Mouse (Mus musculus) embryonic stem cell, embryonic (primary cell): Measurements from ENCODE around the gene Asb18.

ENCODE experiments used
- CTCF ChIA-PET, 4 experiments: fragments of 300-600 bp in 2 of 4; fragments of 350-600 bp in 2 of 4; sonication (Branson Sonifier 250); formaldehyde crosslinking; loops; one replicate each; lab custom pipeline; 2022; ENCODE audit warnings: inconsistent platforms in 2 of 4; lab: Charles Lee
- POLR2A ChIA-PET, 4 experiments: fragments of 300-600 bp in 2 of 4; fragments of 350-600 bp in 2 of 4; sonication (Branson Sonifier 250); formaldehyde crosslinking; loops; one replicate each; lab custom pipeline; 2022; ENCODE audit warnings: antibody characterized with exemption in 4 of 4, inconsistent platforms in 1 of 4; lab: Charles Lee

Asb18 gene

GRCm38 (mm10) chr1:89929721-89930505 lies 84.6 kb downstream of the Asb18 start:
- CTCF ChIA-PET: interaction anchor here (0.6 to 3.2 kb wide), 13 partner anchors 8 to 1943 kb away, joined by 3 to 28 read pairs (median 3); no protein-coding TSS in a partner anchor
- POLR2A ChIA-PET: interaction anchor here in 3 of 4 experiments (0.6 to 2.7 kb wide), 9 partner anchors 9 to 86 kb away, joined by 3 to 14 read pairs (median 3); no protein-coding TSS in a partner anchor

GRCm38 (mm10) chr1:89929181-89929580 lies 85.3 kb downstream of the Asb18 start:
- CTCF ChIA-PET: interaction anchor here in 3 of 4 experiments (0.6 to 3.2 kb wide), 5 partner anchors 10 to 166 kb away, joined by 3 to 9 read pairs (median 5); no protein-coding TSS in a partner anchor
- POLR2A ChIA-PET: interaction anchor here in 3 of 4 experiments (0.7 to 2.7 kb wide), 7 partner anchors 10 to 53 kb away, joined by 3 to 14 read pairs (median 5); no protein-coding TSS in a partner anchor

DNA sequence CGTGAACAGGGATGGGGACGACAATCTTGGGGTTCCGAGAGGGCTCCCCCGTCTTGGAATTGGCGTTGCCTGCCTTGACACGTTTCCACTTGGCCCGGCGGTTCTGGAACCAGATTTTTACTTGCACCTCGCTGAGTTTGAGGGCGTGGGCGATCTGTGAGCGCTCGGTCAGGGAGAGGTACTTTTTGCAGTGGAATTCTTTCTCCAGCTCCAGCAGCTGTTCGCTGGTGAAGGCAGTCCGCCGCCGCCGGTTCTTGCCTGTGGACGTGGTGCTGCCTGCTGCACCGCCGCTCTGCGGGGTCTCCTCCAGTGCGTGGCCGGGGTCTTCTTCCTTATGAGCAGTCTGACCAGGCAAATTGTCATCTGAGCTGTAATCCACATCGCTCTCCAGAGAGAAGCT lies 85.8 kb downstream of the Asb18 start:
- CTCF ChIA-PET: interaction anchor here in 3 of 4 experiments (0.8 to 3.2 kb wide), 3 partner anchors 11 to 17 kb away, joined by 5 to 9 read pairs (median 6); no protein-coding TSS in a partner anchor
- POLR2A ChIA-PET: interaction anchor here in 2 of 4 experiments (1.2 to 2.7 kb wide), 4 partner anchors 11 to 20 kb away, joined by 3 to 14 read pairs (median 10); no protein-coding TSS in a partner anchor

DNA sequence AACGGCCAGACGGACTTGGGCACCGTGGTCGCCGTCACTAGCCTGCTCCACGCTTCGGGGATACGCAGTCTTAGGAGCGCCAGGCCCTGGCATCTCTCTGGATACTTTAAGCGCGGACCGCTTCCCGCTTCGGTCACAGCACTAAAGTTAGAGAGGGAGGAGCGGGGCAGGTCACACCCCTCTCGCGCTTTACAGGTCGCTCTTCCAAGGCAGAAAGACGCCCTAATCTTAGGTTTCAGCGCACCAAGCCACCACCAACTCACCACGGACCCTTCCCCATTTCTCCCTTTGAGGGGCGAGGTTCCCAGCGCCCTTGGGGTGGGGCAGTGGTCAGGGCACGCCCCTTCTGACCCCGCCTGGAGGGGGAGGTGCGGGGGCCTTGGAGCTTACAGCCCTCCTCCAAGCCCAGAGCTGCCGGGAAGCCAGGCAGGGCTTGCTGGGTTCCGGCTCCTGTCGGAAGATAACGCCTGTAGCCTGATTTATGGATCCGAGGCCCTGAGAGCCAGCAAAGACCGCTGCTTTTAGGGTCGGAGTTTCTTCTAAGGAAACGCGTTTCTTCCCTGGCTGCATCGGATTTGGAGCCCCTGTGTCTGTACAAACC lies 87.3 kb downstream of the Asb18 start:
- ChIA-PET CTCF (interaction anchor here in 3 of 4 experiments (0.6 to 1.6 kb wide), 6 partner anchors 9 to 280 kb away, joined by 3 to 14 read pairs (median 4); no protein-coding TSS in a partner anchor), POLR2A (interaction anchor here in 2 of 4 experiments (0.8 to 5.0 kb wide), 8 partner anchors 8 to 49 kb away, joined by 3 to 36 read pairs (median 4); no protein-coding TSS in a partner anchor)

GRCm38 (mm10) chr1:89926583-89927060 lies 87.8 kb downstream of the Asb18 start:
- POLR2A ChIA-PET: interaction anchor here in 3 of 4 experiments (0.6 to 5.0 kb wide), 8 partner anchors 8 to 511 kb away, joined by 3 to 36 read pairs (median 6); no protein-coding TSS in a partner anchor
- CTCF ChIA-PET: interaction anchor here in 2 of 4 experiments (1.0 to 1.6 kb wide), 4 partner anchors 9 to 280 kb away, joined by 3 to 10 read pairs (median 4); no protein-coding TSS in a partner anchor

GRCm38 (mm10) chr1:89925501-89926190 lies 88.8 kb downstream of the Asb18 start:
- ChIA-PET CTCF (interaction anchor here in 3 of 4 experiments (0.6 to 3.2 kb wide), 3 partner anchors 14 to 17 kb away, joined by 3 to 15 read pairs (median 9); no protein-coding TSS in a partner anchor), POLR2A (interaction anchor here in 3 of 4 experiments (0.6 to 5.5 kb wide), 13 partner anchors 8 to 623 kb away, joined by 3 to 36 read pairs (median 5); partner anchors contain the start of gene Iqca (in 1 of the 3))

DNA sequence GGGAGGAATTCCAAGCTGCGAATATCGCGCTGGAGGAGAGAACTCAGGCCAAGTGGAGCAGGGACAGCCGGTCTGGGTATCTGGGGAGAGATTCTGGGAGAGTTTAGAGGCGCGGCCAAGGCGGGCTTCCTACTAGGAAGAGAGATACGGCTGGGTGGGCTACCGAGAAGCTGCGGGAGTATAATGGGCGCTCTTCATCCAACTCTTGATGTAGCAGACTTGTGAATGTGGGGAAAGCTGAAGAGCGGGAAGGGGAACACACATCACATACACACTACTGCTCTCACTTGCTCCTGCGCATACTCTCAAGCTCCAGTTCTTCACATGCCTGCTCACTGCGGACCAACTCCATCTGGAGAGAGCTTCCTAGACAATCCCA lies 90.8 kb downstream of the Asb18 start:
- ChIA-PET CTCF (interaction anchor here (0.6 to 3.2 kb wide), 10 partner anchors 12 to 552 kb away, joined by 3 to 15 read pairs (median 4); no protein-coding TSS in a partner anchor), POLR2A (interaction anchor here in 3 of 4 experiments (0.6 to 5.5 kb wide), 12 partner anchors 8 to 53 kb away, joined by 3 to 36 read pairs (median 3); partner anchors contain the start of gene Gbx2 (in 1 of the 3))

DNA sequence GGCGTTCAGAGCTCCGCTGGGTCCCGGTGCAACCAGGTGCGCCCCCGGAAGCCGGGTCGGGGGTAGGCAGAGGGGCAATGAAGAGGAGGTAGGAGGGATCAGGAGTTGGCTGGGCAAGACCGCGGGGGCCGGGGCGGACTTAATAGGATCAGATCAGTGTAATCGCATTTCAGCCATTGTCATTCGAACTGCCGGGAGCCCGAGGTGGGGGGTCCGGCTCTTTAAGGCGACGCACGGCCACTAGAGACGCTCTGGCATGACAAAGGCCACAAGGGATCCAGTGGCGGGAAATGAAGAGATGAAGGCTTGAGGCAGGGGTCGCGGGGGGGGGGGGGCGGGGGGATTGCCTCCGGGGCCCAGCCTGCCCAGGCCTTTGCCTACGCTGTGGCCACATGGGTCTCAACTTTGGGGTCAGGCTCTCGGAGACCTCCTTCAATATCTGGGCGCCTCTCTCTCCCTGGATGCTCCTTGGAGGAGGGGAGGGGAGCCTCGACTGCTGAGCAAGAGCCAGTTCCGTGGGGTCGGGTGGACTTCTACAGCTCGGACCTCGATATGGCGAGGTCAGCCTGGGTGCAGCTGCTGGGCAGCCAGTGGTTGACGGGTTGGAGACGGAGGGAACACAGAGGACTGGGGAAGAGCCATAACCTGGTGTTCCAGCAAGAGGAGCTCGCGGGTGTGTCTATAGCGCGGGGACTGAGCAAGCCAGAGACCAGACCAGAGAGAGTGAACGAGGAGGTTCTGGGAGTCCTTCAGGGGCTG lies 91.4 kb downstream of the Asb18 start:
- CTCF ChIA-PET: interaction anchor here (0.5 to 3.2 kb wide), 13 partner anchors 12 to 553 kb away, joined by 3 to 15 read pairs (median 4); no protein-coding TSS in a partner anchor
- POLR2A ChIA-PET: interaction anchor here in 2 of 4 experiments (0.9 to 5.5 kb wide), 10 partner anchors 8 to 52 kb away, joined by 3 to 36 read pairs (median 4); partner anchors contain the start of gene Gbx2 (in 2 of the 2)

- ChIA-PET POLR2A (interaction anchor here in 2 of 4 experiments (0.6 to 5.5 kb wide), 5 partner anchors 9 to 47 kb away, joined by 3 to 33 read pairs (median 7); partner anchors contain the start of gene Gbx2 (in 2 of the 2)), CTCF (interaction anchor here in 3 of 4 experiments (0.6 to 3.2 kb wide), 6 partner anchors 8 to 353 kb away, joined by 3 to 15 read pairs (median 5); no protein-coding TSS in a partner anchor)
Observed at GRCm38 (mm10) chr1:89922282-89922681, 92.2 kb downstream of the Asb18 start.

DNA sequence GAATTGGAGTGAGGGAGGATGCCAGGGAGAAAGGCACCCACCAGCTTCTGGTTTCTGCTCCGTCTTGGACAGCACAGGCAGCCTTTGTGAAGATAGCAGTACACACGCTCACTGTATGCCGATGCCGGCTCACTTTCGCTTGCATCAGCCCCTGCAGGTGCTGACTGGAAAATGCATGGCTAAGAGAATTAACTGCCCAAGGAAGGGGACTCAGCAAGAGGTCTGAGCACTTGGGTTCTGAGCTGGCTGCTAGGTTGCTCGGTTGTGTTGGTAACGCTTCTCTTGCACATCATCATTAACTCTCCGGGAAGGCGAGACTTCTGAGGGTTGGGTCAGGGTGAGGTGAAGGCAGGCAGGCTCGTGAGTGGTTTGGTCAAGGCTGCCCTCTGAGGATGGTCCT lies 92.7 kb downstream of the Asb18 start:
- CTCF ChIA-PET: interaction anchor here in 3 of 4 experiments (0.6 to 1.9 kb wide), 5 partner anchors 8 to 352 kb away, joined by 3 to 9 read pairs (median 4); no protein-coding TSS in a partner anchor
- POLR2A ChIA-PET: interaction anchor here in 3 of 4 experiments (0.6 to 5.5 kb wide), 6 partner anchors 9 to 52 kb away, joined by 3 to 33 read pairs (median 6); partner anchors contain the start of gene Gbx2 (in 2 of the 3)

DNA sequence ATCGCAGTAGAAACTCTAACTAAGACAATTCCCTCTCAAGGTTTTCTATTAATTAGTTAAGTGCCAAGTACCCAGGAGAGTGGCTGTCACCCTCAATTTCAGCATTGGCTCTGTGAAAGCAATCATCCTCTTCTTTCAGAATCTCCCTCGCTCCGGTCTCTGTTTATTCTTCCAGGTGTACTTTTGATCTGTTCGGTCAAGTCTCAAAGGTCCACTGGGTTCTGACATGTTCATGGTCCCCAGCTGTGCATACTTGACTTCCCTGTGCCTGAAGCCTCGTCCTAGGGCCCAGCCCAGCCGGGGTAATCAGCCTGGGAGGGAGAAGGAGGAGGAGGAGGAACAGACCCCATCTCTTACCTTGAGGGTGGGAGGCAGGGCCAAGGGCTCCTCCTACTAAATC lies 95.3 kb downstream of the Asb18 start:
- CTCF ChIA-PET: interaction anchor here in 1 of 4 experiments (1.2 kb wide), 1 partner anchor 11 kb away, joined by 3 read pairs; no protein-coding TSS in a partner anchor
- POLR2A ChIA-PET: interaction anchor here in 2 of 4 experiments (0.6 to 2.5 kb wide), 6 partner anchors 8 to 48 kb away, joined by 3 to 13 read pairs (median 4); partner anchors contain the start of gene Gbx2 (in 1 of the 2)

GRCm38 (mm10) chr1:89918111-89918510 lies 96.4 kb downstream of the Asb18 start:
- POLR2A ChIA-PET: interaction anchor here in 3 of 4 experiments (0.6 to 2.5 kb wide), 11 partner anchors 9 to 188 kb away, joined by 3 to 13 read pairs (median 4); partner anchors contain the start of gene Gbx2 (in 2 of the 3)
- CTCF ChIA-PET: interaction anchor here (0.6 to 1.7 kb wide), 7 partner anchors 9 to 1092 kb away, joined by 3 to 8 read pairs (median 4); no protein-coding TSS in a partner anchor

- CTCF ChIA-PET: interaction anchor here in 2 of 4 experiments (0.6 to 1.1 kb wide), 3 partner anchors 11 to 160 kb away, joined by 3 to 6 read pairs (median 3); no protein-coding TSS in a partner anchor
- POLR2A ChIA-PET: interaction anchor here in 3 of 4 experiments (0.6 to 1.7 kb wide), 9 partner anchors 10 to 900 kb away, joined by 3 to 4 read pairs (median 3); partner anchors contain the start of gene Gbx2 (in 1 of the 3)
Observed at GRCm38 (mm10) chr1:89913611-89914010, 100.9 kb downstream of the Asb18 start.

- POLR2A ChIA-PET: interaction anchor here in 2 of 4 experiments (0.6 to 6.0 kb wide), 3 partner anchors 11 to 842 kb away, joined by 3 to 33 read pairs (median 8); partner anchors contain the start of gene Sh3bp4 (in 1 of the 2)
- CTCF ChIA-PET: interaction anchor here in 2 of 4 experiments (0.9 to 1.2 kb wide), 2 partner anchors 17 to 27 kb away, joined by 4 to 6 read pairs; no protein-coding TSS in a partner anchor
Observed at GRCm38 (mm10) chr1:89912392-89912791, 102.1 kb downstream of the Asb18 start.

GRCm38 (mm10) chr1:89909796-89910195 lies 104.7 kb downstream of the Asb18 start:
- ChIA-PET CTCF (no interaction called here), POLR2A (interaction anchor here in 1 of 4 experiments (0.9 to 6.0 kb wide), 2 partner anchors 10 to 13 kb away, joined by 4 to 33 read pairs; no protein-coding TSS in a partner anchor)
